Mouse (Mus musculus): Measurements from ENCODE around the gene Dnm3. TPM values are rescaled to one million over a fixed set of nuclear protein-coding genes. Genes with fewer than 3 reads are reported as not detected.

Gene Dnm3
- polyA plus RNA-seq, 1 experiment from 2014 or later = 13.7 TPM

- Histone ChIP-seq H3K27me3 (no peaks in the 10 kb centered on the region), H3K4me2 (replicated peaks) (no peak overlapping the region), H3K4me3 (replicated peaks) (no peak overlapping the region), H3K9me3 (replicated peaks) (no peaks in the 10 kb centered on the region), H3K4me1 (0 out of 2 replicates have a peak, but pooled peaks cover 4% of the 10 kb centered on the region), H3K9ac (no peak overlapping the region), H3K36me3 (no peaks in the 10 kb centered on the region), H3K27ac (replicated peaks) (no peak overlapping the region)
- WGBS = 27% methylated on average over 4 of the region's 4 CpGs
- ATAC-seq (ENCODE audit: insufficient number of reproducible peaks, low FRiP score, low TSS enrichment, low read depth) = no peak
These were observed 153.4 kb downstream of the Dnm3 start for GRCm38 (mm10) chr1:162324412-162324811.

GRCm38 (mm10) chr1:162323142-162323541 is 154.7 kb downstream of the Dnm3 start:
- Histone ChIP-seq H3K4me1 (no peaks in the 10 kb centered on the region), H3K9me3 (replicated peaks) (no peaks in the 10 kb centered on the region), H3K4me3 (replicated peaks) (no peak overlapping the region), H3K9ac (no peak overlapping the region), H3K27ac (replicated peaks) (0 out of 2 replicates have a peak overlapping the region, but pooled peaks have one; percentile 11), H3K27me3 (no peaks in the 10 kb centered on the region), H3K4me2 (replicated peaks) (no peak overlapping the region), H3K36me3 (no peaks in the 10 kb centered on the region)
- ATAC-seq (ENCODE audit: insufficient number of reproducible peaks, low FRiP score, low TSS enrichment, low read depth) = no peak
- 26% methylated on average over 2 of the region's 2 CpGs for WGBS

- no peaks in the 10 kb centered on the region for H3K27me3 ChIP-seq
- H3K4me3 ChIP-seq (replicated peaks) = peak overlapping the region; percentile 17; the same call in 1 of the 2 replicates
- H3K9me3 ChIP-seq (replicated peaks) = no peaks in the 10 kb centered on the region
- WGBS = 25% methylated on average over 11 of the region's 11 CpGs
- no peak overlapping the region for H3K9ac ChIP-seq
- peaks cover 21% of the 10 kb centered on the region for H3K4me1 ChIP-seq
- peak overlapping the region; percentile 21; the same call in 1 of the 2 replicates for H3K4me2 ChIP-seq (replicated peaks)
- no peaks in the 10 kb centered on the region for H3K36me3 ChIP-seq
- peak overlapping the region; percentile 82 for H3K27ac ChIP-seq (replicated peaks)
- ATAC-seq (ENCODE audit: insufficient number of reproducible peaks, low FRiP score, low TSS enrichment, low read depth) = peak; percentile 75; the same call in 1 of the 2 replicates
These were observed 164.2 kb downstream of the Dnm3 start for GRCm38 (mm10) chr1:162313451-162314276.

- 30% methylated on average over 2 of the region's 2 CpGs for WGBS
- Histone ChIP-seq H3K9me3 (replicated peaks) (no peaks in the 10 kb centered on the region), H3K27me3 (no peaks in the 10 kb centered on the region), H3K4me2 (replicated peaks) (no peak overlapping the region), H3K4me3 (replicated peaks) (no peak overlapping the region), H3K9ac (no peak overlapping the region), H3K36me3 (no peaks in the 10 kb centered on the region), H3K4me1 (peaks cover 21% of the 10 kb centered on the region), H3K27ac (replicated peaks) (peak overlapping the region; percentile 78)
- no peak for ATAC-seq (ENCODE audit: insufficient number of reproducible peaks, low FRiP score, low TSS enrichment, low read depth)
These were observed 165.2 kb downstream of the Dnm3 start for GRCm38 (mm10) chr1:162312621-162313020.

GRCm38 (mm10) chr1:162312152-162312551 is 165.7 kb downstream of the Dnm3 start:
- Histone ChIP-seq H3K9ac (no peak overlapping the region), H3K36me3 (no peaks in the 10 kb centered on the region), H3K4me1 (peaks cover 21% of the 10 kb centered on the region), H3K27ac (replicated peaks) (peak overlapping the region; percentile 78), H3K9me3 (replicated peaks) (no peaks in the 10 kb centered on the region), H3K27me3 (no peaks in the 10 kb centered on the region), H3K4me2 (replicated peaks) (no peak overlapping the region), H3K4me3 (replicated peaks) (no peak overlapping the region)
- no peak for ATAC-seq (ENCODE audit: insufficient number of reproducible peaks, low FRiP score, low TSS enrichment, low read depth)
- 66% methylated on average over 7 of the region's 7 CpGs for WGBS

- 26% methylated on average over 6 of the region's 6 CpGs for WGBS
- Histone ChIP-seq H3K9ac (no peak overlapping the region), H3K36me3 (no peaks in the 10 kb centered on the region), H3K4me2 (replicated peaks) (no peak overlapping the region), H3K4me3 (replicated peaks) (no peak overlapping the region), H3K4me1 (peaks cover 27% of the 10 kb centered on the region), H3K27ac (replicated peaks) (peak overlapping the region; percentile 71), H3K27me3 (no peaks in the 10 kb centered on the region), H3K9me3 (replicated peaks) (no peaks in the 10 kb centered on the region)
- 0 out of 2 replicates have a peak, but pooled peaks have one; percentile 29 for ATAC-seq (ENCODE audit: insufficient number of reproducible peaks, low FRiP score, low TSS enrichment, low read depth)
These were observed 172.6 kb downstream of the Dnm3 start for GRCm38 (mm10) chr1:162305247-162305646.

- H3K27ac ChIP-seq (replicated peaks) = peak overlapping the region; percentile 55
- 45% methylated on average over 4 of the region's 4 CpGs for WGBS
- H3K9me3 ChIP-seq (replicated peaks) = no peaks in the 10 kb centered on the region
- no peak for ATAC-seq (ENCODE audit: insufficient number of reproducible peaks, low FRiP score, low TSS enrichment, low read depth)
- no peaks in the 10 kb centered on the region for H3K36me3 ChIP-seq
- no peak overlapping the region for H3K4me3 ChIP-seq (replicated peaks)
- H3K4me1 ChIP-seq = peaks cover 31% of the 10 kb centered on the region
- H3K27me3 ChIP-seq = no peaks in the 10 kb centered on the region
- no peak overlapping the region for H3K9ac ChIP-seq
- no peak overlapping the region for H3K4me2 ChIP-seq (replicated peaks)
These were observed 175.4 kb downstream of the Dnm3 start for GRCm38 (mm10) chr1:162302480-162302879.

GRCm38 (mm10) chr1:162299558-162300319 is 178.1 kb downstream of the Dnm3 start:
- 71% methylated on average over 12 of the region's 12 CpGs for WGBS
- Histone ChIP-seq H3K4me2 (replicated peaks) (no peak overlapping the region), H3K27me3 (no peaks in the 10 kb centered on the region), H3K9ac (no peak overlapping the region), H3K27ac (replicated peaks) (peak overlapping the region; percentile 44), H3K9me3 (replicated peaks) (no peaks in the 10 kb centered on the region), H3K4me3 (replicated peaks) (no peak overlapping the region), H3K4me1 (peaks cover 29% of the 10 kb centered on the region), H3K36me3 (no peaks in the 10 kb centered on the region)
- ATAC-seq (ENCODE audit: insufficient number of reproducible peaks, low FRiP score, low TSS enrichment, low read depth) = no peak

- Histone ChIP-seq H3K9me3 (replicated peaks) (no peaks in the 10 kb centered on the region), H3K27ac (replicated peaks) (no peak overlapping the region), H3K4me2 (replicated peaks) (no peak overlapping the region), H3K27me3 (no peaks in the 10 kb centered on the region), H3K4me3 (replicated peaks) (no peak overlapping the region), H3K4me1 (peaks cover 40% of the 10 kb centered on the region), H3K36me3 (no peaks in the 10 kb centered on the region), H3K9ac (no peak overlapping the region)
- no peak for ATAC-seq (ENCODE audit: insufficient number of reproducible peaks, low FRiP score, low TSS enrichment, low read depth)
- WGBS = 93% methylated on average over 3 of the region's 3 CpGs
These were observed 179.3 kb downstream of the Dnm3 start for GRCm38 (mm10) chr1:162298527-162298926.

- Histone ChIP-seq H3K9ac (no peak overlapping the region), H3K4me1 (peaks cover 27% of the 10 kb centered on the region), H3K4me2 (replicated peaks) (no peak overlapping the region), H3K4me3 (replicated peaks) (no peak overlapping the region), H3K27me3 (no peaks in the 10 kb centered on the region), H3K9me3 (replicated peaks) (no peaks in the 10 kb centered on the region), H3K36me3 (no peaks in the 10 kb centered on the region), H3K27ac (replicated peaks) (peak overlapping the region; percentile 76; the same call in 1 of the 2 replicates)
- no peak for ATAC-seq (ENCODE audit: insufficient number of reproducible peaks, low FRiP score, low TSS enrichment, low read depth)
- 46% methylated on average over 5 of the region's 5 CpGs for WGBS
These were observed 182.4 kb downstream of the Dnm3 start for GRCm38 (mm10) chr1:162295443-162295842.

GRCm38 (mm10) chr1:162294572-162294910 is 183.3 kb downstream of the Dnm3 start:
- Histone ChIP-seq H3K27ac (replicated peaks) (peak overlapping the region; percentile 76), H3K27me3 (no peaks in the 10 kb centered on the region), H3K4me2 (replicated peaks) (no peak overlapping the region), H3K9me3 (replicated peaks) (no peaks in the 10 kb centered on the region), H3K4me3 (replicated peaks) (no peak overlapping the region), H3K36me3 (no peaks in the 10 kb centered on the region), H3K4me1 (peaks cover 21% of the 10 kb centered on the region), H3K9ac (no peak overlapping the region)
- ATAC-seq (ENCODE audit: insufficient number of reproducible peaks, low FRiP score, low TSS enrichment, low read depth) = no peak
- WGBS = 60% methylated on average over 4 of the region's 4 CpGs

All from embryonic facial prominence, embryonic 15.5 days (tissue).